Mouse (Mus musculus) thymus, adult 2 months (tissue): Measurements from ENCODE around the gene Zbtb8a.

Source experiments
- CTCF ChIP-seq: fragments of 200-500 bp; IDR thresholded peaks from 2 replicates; pipeline ENCODE4 v1.5.1; 2012; ENCODE audit warnings: mild to moderate bottlenecking, control low read depth, low read length, moderate library complexity, borderline replicate concordance; ENCODE audit not compliant: control insufficient read depth, poor library complexity, insufficient read depth; ENCODE audit errors: extremely low read depth
- POLR2A ChIP-seq: fragments of 200-500 bp; IDR thresholded peaks from 2 replicates; pipeline ENCODE4 v1.6.1; 2012; ENCODE audit warnings: mild to moderate bottlenecking, low read length, control low read depth, moderate library complexity; ENCODE audit not compliant: control insufficient read depth, poor library complexity, insufficient read depth; ENCODE audit errors: extremely low read depth

GRCm38 (mm10) chr4:129375821-129376220 is 2.1 kb downstream of the Zbtb8a start:
- no peak for TF ChIP-seq CTCF
- TF ChIP-seq POLR2A = no peak
